Mouse (Mus musculus) adrenal gland, postnatal 0 days (tissue): ENCODE data around the gene Pafah1b2. TPM values are rescaled to one million over a fixed set of nuclear protein-coding genes. Genes with fewer than 3 reads are reported as not detected.

Experiments used
- microRNA-seq: library from miRNA; unstranded; fragments of <30 nt; microRNA quantifications from one replicate; pipeline ENCODE4, GENCODE M21; 2016; ENCODE audit warnings: borderline replicate concordance; ENCODE audit not compliant: insufficient number of aligned reads
- polyA plus RNA-seq: library from polyadenylated mRNA; unstranded; fragments of >200 nt; fragmentation: Nextera tagmentation; extraction: Ambion mirVana; gene quantifications from 2 replicates; pipeline ENCODE4 v1.2.1, GENCODE M21; 2015

The Pafah1b2 gene
- 117 and 120 TPM in 2 replicates for polyA plus RNA-seq

GRCm38 (mm10) chr9:46012091-46013008 is at the start of gene Pafah1b2, which contains the start of gene Sik3:
TSS of gene Pafah1b2 (minus strand) at chr9:46012690.
TSS of gene Sik3 (plus strand) at chr9:46012820.

GRCm38 (mm10) chr9:45955107-45955963 is 57.2 kb downstream of the Pafah1b2 start, which contains the start of gene Sidt2:
TSS of gene Sidt2 (minus strand) at chr9:45955258.

GRCm38 (mm10) chr9:45935628-45936210 is 76.8 kb downstream of the Pafah1b2 start, which contains the start of gene Tagln:
TSS of gene Tagln (minus strand) at chr9:45936058.

Small RNA genes lying within 50 kb of the gene (microRNA-seq; reads per million reads assigned to microRNA genes)
- not detected for gene Mir7087

Other genes with a start within 250 kb of the Pafah1b2 start
- gene Cep164, start 184.0 kb downstream of the Pafah1b2 start, polyA plus RNA-seq: 15.5 and 19.4 TPM in 2 replicates
- 22.5 and 25.4 TPM in 2 replicates for gene Bace1, start 174.1 kb downstream of the Pafah1b2 start, polyA plus RNA-seq
- 12.7 and 17.1 TPM in 2 replicates for gene Pcsk7, start 106.2 kb downstream of the Pafah1b2 start, polyA plus RNA-seq
- 37.2 and 42.0 TPM in 2 replicates for gene Rnf214, start 105.8 kb downstream of the Pafah1b2 start, polyA plus RNA-seq
- gene Tagln, start 76.6 kb downstream of the Pafah1b2 start, polyA plus RNA-seq: 27.2 and 58.2 TPM in 2 replicates
- gene Sidt2, start 57.4 kb downstream of the Pafah1b2 start, polyA plus RNA-seq: 72.1 and 128 TPM in 2 replicates
- 9.4 and 10.3 TPM in 2 replicates for gene Sik3, start 130 bp upstream of the Pafah1b2 start, polyA plus RNA-seq
- 594 and 918 TPM in 2 replicates for gene Apoa1, start 215.9 kb upstream of the Pafah1b2 start, polyA plus RNA-seq
- 20.8 and 41.9 TPM in 2 replicates for gene Apoc3, start 222.9 kb upstream of the Pafah1b2 start, polyA plus RNA-seq
- 25.9 and 79.2 TPM in 2 replicates for gene Apoa4, start 228.0 kb upstream of the Pafah1b2 start, polyA plus RNA-seq